Mouse (Mus musculus): ENCODE results near the gene Cbr1.
"Not testable (repeated sequence)": the region's sequence is repeated elsewhere in the genome, so short reads cannot be mapped to it uniquely, and the experiment has no call there.

Cbr1 gene

GRCm38 (mm10) chr16:93597551-93597950 is 8.1 kb upstream of the Cbr1 start:
- no peak for DNase-seq (ENCODE audit: low read depth, low spot score)

- DNase-seq (ENCODE audit: low read depth, low spot score): no peak
Observed at GRCm38 (mm10) chr16:93599461-93599860, 6.2 kb upstream of the Cbr1 start.

GRCm38 (mm10) chr16:93603439-93604212 is 2.0 kb upstream of the Cbr1 start, which contains the start of gene Setd4:
Setd4 (minus strand) TSS chr16:93604063.
- DNase-seq (ENCODE audit: low read depth, low spot score): peak; percentile 88

GRCm38 (mm10) chr16:93604481-93604969 is 1.1 kb upstream of the Cbr1 start:
- DNase-seq (ENCODE audit: low read depth, low spot score): peak; percentile 24

GRCm38 (mm10) chr16:93606146-93606545 is 493 bp downstream of the Cbr1 start:
- DNase-seq (ENCODE audit: low read depth, low spot score): no peak

GRCm38 (mm10) chr16:93607669-93608101 is 2.0 kb downstream of the Cbr1 start:
- peak; percentile 94 for DNase-seq (ENCODE audit: low read depth, low spot score)

GRCm38 (mm10) chr16:93608731-93609130 is 3.1 kb downstream of the Cbr1 start:
- peak; percentile 46 for DNase-seq (ENCODE audit: low read depth, low spot score)

GRCm38 (mm10) chr16:93609796-93610195 is 4.1 kb downstream of the Cbr1 start:
- no peak for DNase-seq (ENCODE audit: low read depth, low spot score)

- no peak for DNase-seq (ENCODE audit: low read depth, low spot score)
Observed at GRCm38 (mm10) chr16:93610961-93611360, 5.3 kb downstream of the Cbr1 start.

- peak; percentile 85 for DNase-seq (ENCODE audit: low read depth, low spot score)
Observed at GRCm38 (mm10) chr16:93615118-93615870, 9.6 kb downstream of the Cbr1 start.

- DNase-seq (ENCODE audit: low read depth, low spot score): not testable (repeated sequence)
Observed at GRCm38 (mm10) chr16:93623759-93624158, 18.1 kb downstream of the Cbr1 start.

GRCm38 (mm10) chr16:93624671-93625070 is 19.0 kb downstream of the Cbr1 start:
- no peak for DNase-seq (ENCODE audit: low read depth, low spot score)

- DNase-seq (ENCODE audit: low read depth, low spot score): no peak
Observed at GRCm38 (mm10) chr16:93626745-93627144, 21.1 kb downstream of the Cbr1 start.

GRCm38 (mm10) chr16:93627761-93628400 is 22.2 kb downstream of the Cbr1 start, which contains the start of gene Gm5678:
Gm5678 (plus strand) TSS chr16:93628097.
- no peak for DNase-seq (ENCODE audit: low read depth, low spot score)

- DNase-seq (ENCODE audit: low read depth, low spot score): no peak
Observed at GRCm38 (mm10) chr16:93644006-93644405, 38.4 kb downstream of the Cbr1 start.

- DNase-seq (ENCODE audit: low read depth, low spot score): no peak
Observed at GRCm38 (mm10) chr16:93648441-93649183, 43.0 kb downstream of the Cbr1 start.
